ENCODE assay signal across 7 mouse cellular contexts in genomic region chr4:125029891-125030614, GRCm38 (mm10). TPM values are rescaled to one million over a fixed set of nuclear protein-coding genes. Genes with fewer than 3 reads are reported as not detected.
DNase-seq lines count a peak whose midpoint lies in the region; ATAC-seq and TF ChIP-seq lines count a peak whose summit lies in the region.

No protein-coding gene starts in this region.

- peak overlapping the region; percentile 98 for H3K4me3 ChIP-seq in embryonic facial prominence, embryonic 12.5 days
- peak overlapping the region; percentile 93 for H3K4me3 ChIP-seq in kidney, adult 2 months (ENCODE audit: insufficient read depth, low read depth, low read length)
- H3K4me3 ChIP-seq in limb, embryonic 12.5 days (replicated peaks): peak overlapping the region; percentile 88
- H3K4me3 ChIP-seq in midbrain, embryonic 15.5 days: peak overlapping the region; percentile 99
- peak overlapping the region; percentile 95 for H3K4me3 ChIP-seq in spleen, adult 2 months (ENCODE audit: extremely low read depth, insufficient read depth, insufficient read length)

- peak overlapping the region; percentile 81 for H3K4me2 ChIP-seq in embryonic facial prominence, embryonic 12.5 days (replicated peaks)
- H3K4me2 ChIP-seq in limb, embryonic 12.5 days: peak overlapping the region; percentile 96
- H3K4me2 ChIP-seq in midbrain, embryonic 15.5 days: peak overlapping the region; percentile 95

- H3K4me1 ChIP-seq in embryonic facial prominence, embryonic 12.5 days: peaks cover 10% of the 10 kb centered on the region
- H3K4me1 ChIP-seq in kidney, adult 2 months (ENCODE audit: control insufficient read depth, insufficient read depth, low read length): no peaks in the 10 kb centered on the region; the same call in 1 of the 2 replicates
- peaks cover 9% of the 10 kb centered on the region for H3K4me1 ChIP-seq in limb, embryonic 12.5 days (replicated peaks)
- peaks cover 26% of the 10 kb centered on the region for H3K4me1 ChIP-seq in midbrain, embryonic 15.5 days
- no peaks in the 10 kb centered on the region for H3K4me1 ChIP-seq in spleen, adult 2 months (ENCODE audit: control insufficient read depth, insufficient read depth, insufficient read length)

- ATAC-seq in embryonic facial prominence, embryonic 12.5 days (ENCODE audit: insufficient number of reproducible peaks, insufficient read depth, low FRiP score, low TSS enrichment): peak; percentile 94
- ATAC-seq in limb, embryonic 12.5 days (ENCODE audit: insufficient number of reproducible peaks, insufficient read depth, low FRiP score, low TSS enrichment, low read depth): peak; percentile 93
- peak; percentile 98 for ATAC-seq in midbrain, embryonic 15.5 days (replicated peaks)

- H3K27ac ChIP-seq in embryonic facial prominence, embryonic 12.5 days: 0 out of 2 replicates have a peak overlapping the region, but pooled peaks have one; percentile 46
- no peak overlapping the region for H3K27ac ChIP-seq in kidney, adult 2 months (ENCODE audit: insufficient read depth, low read depth, low read length)
- H3K27ac ChIP-seq in limb, embryonic 12.5 days: peak overlapping the region; percentile 69
- H3K27ac ChIP-seq in midbrain, embryonic 15.5 days: peak overlapping the region; percentile 80
- H3K27ac ChIP-seq in spleen, adult 2 months (ENCODE audit: insufficient read depth, low read length): peak overlapping the region; percentile 49; the same call in 1 of the 2 replicates

- H3K9ac ChIP-seq in embryonic facial prominence, embryonic 12.5 days: peak overlapping the region; percentile 90
- H3K9ac ChIP-seq in limb, embryonic 12.5 days (replicated peaks): peak overlapping the region; percentile 89
- peak overlapping the region; percentile 90 for H3K9ac ChIP-seq in midbrain, embryonic 15.5 days

- peak; percentile 95 for DNase-seq in adrenal gland, postnatal 25 days
- DNase-seq in heart, adult 18-20 months: peak; percentile 96
- DNase-seq in kidney, adult 2 months: peak; percentile 97
- DNase-seq in spleen, adult 2 months (ENCODE audit: low read depth in 1 of 2, low spot score in 2 of 2): peak; percentile 83 to 89

- no peaks in the 10 kb centered on the region for H3K27me3 ChIP-seq in embryonic facial prominence, embryonic 12.5 days
- no peaks in the 10 kb centered on the region for H3K27me3 ChIP-seq in kidney, adult 2 months (replicated peaks; ENCODE audit: control insufficient read depth, insufficient read depth, low read length)
- peaks cover 32% of the 10 kb centered on the region for H3K27me3 ChIP-seq in limb, embryonic 12.5 days
- no peaks in the 10 kb centered on the region for H3K27me3 ChIP-seq in midbrain, embryonic 15.5 days (replicated peaks)
- no peaks in the 10 kb centered on the region for H3K27me3 ChIP-seq in spleen, adult 2 months (ENCODE audit: control insufficient read depth, insufficient read depth, low read length)

- no peaks in the 10 kb centered on the region for H3K9me3 ChIP-seq in embryonic facial prominence, embryonic 12.5 days
- H3K9me3 ChIP-seq in limb, embryonic 12.5 days: no peaks in the 10 kb centered on the region
- no peaks in the 10 kb centered on the region for H3K9me3 ChIP-seq in midbrain, embryonic 15.5 days

- H3K36me3 ChIP-seq in embryonic facial prominence, embryonic 12.5 days: peaks cover 6% of the 10 kb centered on the region
- no peaks in the 10 kb centered on the region for H3K36me3 ChIP-seq in kidney, adult 2 months (ENCODE audit: control insufficient read depth, insufficient read depth, low read length)
- peaks cover 13% of the 10 kb centered on the region for H3K36me3 ChIP-seq in limb, embryonic 12.5 days
- H3K36me3 ChIP-seq in midbrain, embryonic 15.5 days (replicated peaks): peaks cover 8% of the 10 kb centered on the region; the same call in 1 of the 2 replicates
- peaks cover 4% of the 10 kb centered on the region; the same call in 1 of the 2 replicates for H3K36me3 ChIP-seq in spleen, adult 2 months (ENCODE audit: control insufficient read depth, insufficient read depth, low read length)

- under 1% methylated on average over 50 of the region's 50 CpGs for WGBS in embryonic facial prominence, embryonic 12.5 days
- under 1% methylated on average over 50 of the region's 50 CpGs for WGBS in kidney, adult 2 months
- 1% methylated on average over 50 of the region's 50 CpGs for WGBS in limb, embryonic 12.5 days
- WGBS in midbrain, embryonic 15.5 days: under 1% methylated on average over 50 of the region's 50 CpGs
- WGBS in spleen, adult 2 months: under 1% methylated on average over 50 of the region's 50 CpGs

- peak; percentile 77 for TF ChIP-seq POLR2A in kidney, adult 2 months (IDR thresholded peaks at IDR 0.05; ENCODE audit: low read depth, low read length)
- TF ChIP-seq POLR2A in spleen, adult 2 months (IDR thresholded peaks at IDR 0.05; ENCODE audit: low read depth, low read length): peak; percentile 72

- no peak for TF ChIP-seq CTCF in kidney, adult 2 months (conservative IDR thresholded peaks at IDR 0.05; ENCODE audit: insufficient read depth, insufficient read length, low read depth, low read length)
- TF ChIP-seq CTCF in spleen, adult 2 months (IDR thresholded peaks at IDR 0.05; ENCODE audit: extremely low read depth, insufficient read depth, insufficient read length, insufficient replicate concordance): no peak

RNA-seq across cellular contexts. Expression of gene Gnl2, which starts 13.7 kb away (rescaled TPM):
- 52.7 and 56.7 TPM in 2 replicates for total RNA-seq in adrenal gland, postnatal 25 days (2021)
- 101 and 105 TPM in 2 replicates for polyA plus RNA-seq in embryonic facial prominence, embryonic 12.5 days (2016; fragmentation: Nextera tagmentation; extraction: Ambion mirVana)
- total RNA-seq in heart, adult 18-20 months (2021): 10 to 100 TPM; 28.6 to 29.2 TPM
- 14.3 TPM in 2 replicates for polyA plus RNA-seq in kidney, adult 2 months (2012; rRNA removed)
- polyA plus RNA-seq in limb, embryonic 12.5 days (2016; fragmentation: Nextera tagmentation; extraction: Ambion mirVana): 93.5 and 95.2 TPM in 2 replicates
- polyA plus RNA-seq in midbrain, embryonic 15.5 days (2015; fragmentation: Nextera tagmentation; extraction: Ambion mirVana): 96.9 and 104 TPM in 2 replicates
- polyA plus RNA-seq in spleen, adult 2 months (2012; rRNA removed): 10.3 and 11.1 TPM in 2 replicates

RNA-seq across cellular contexts. Expression of gene Dnali1, which starts 35.5 kb away (rescaled TPM):
- total RNA-seq in adrenal gland, postnatal 25 days (2021): not detected in 2 replicates
- polyA plus RNA-seq in embryonic facial prominence, embryonic 12.5 days (2016; fragmentation: Nextera tagmentation; extraction: Ambion mirVana): 0.17 and 0.20 TPM in 2 replicates
- total RNA-seq in heart, adult 18-20 months (2021): under 1 TPM in 1 of 2 experiments, not detected in 1; 0.33 TPM
- polyA plus RNA-seq in kidney, adult 2 months (2012; rRNA removed): 0.44 and 0.48 TPM in 2 replicates
- not detected in 2 replicates for polyA plus RNA-seq in limb, embryonic 12.5 days (2016; fragmentation: Nextera tagmentation; extraction: Ambion mirVana)
- 1.3 and 1.5 TPM in 2 replicates for polyA plus RNA-seq in midbrain, embryonic 15.5 days (2015; fragmentation: Nextera tagmentation; extraction: Ambion mirVana)
- polyA plus RNA-seq in spleen, adult 2 months (2012; rRNA removed): not detected in 2 replicates

RNA-seq across cellular contexts. Expression of gene Snip1, which starts 36.4 kb away (rescaled TPM):
- 18.7 and 20.2 TPM in 2 replicates for total RNA-seq in adrenal gland, postnatal 25 days (2021)
- 37.6 and 40.6 TPM in 2 replicates for polyA plus RNA-seq in embryonic facial prominence, embryonic 12.5 days (2016; fragmentation: Nextera tagmentation; extraction: Ambion mirVana)
- 1 to 10 TPM; 7.1 to 7.7 TPM for total RNA-seq in heart, adult 18-20 months (2021)
- polyA plus RNA-seq in kidney, adult 2 months (2012; rRNA removed): 7.3 and 8.3 TPM in 2 replicates
- polyA plus RNA-seq in limb, embryonic 12.5 days (2016; fragmentation: Nextera tagmentation; extraction: Ambion mirVana): 39.6 and 40.9 TPM in 2 replicates
- polyA plus RNA-seq in midbrain, embryonic 15.5 days (2015; fragmentation: Nextera tagmentation; extraction: Ambion mirVana): 27.3 and 28.1 TPM in 2 replicates
- 7.2 and 9.1 TPM in 2 replicates for polyA plus RNA-seq in spleen, adult 2 months (2012; rRNA removed)

RNA-seq across cellular contexts. Expression of gene Rspo1, which starts 43.8 kb away (rescaled TPM):
- total RNA-seq in adrenal gland, postnatal 25 days (2021): 2.3 and 3.3 TPM in 2 replicates
- polyA plus RNA-seq in embryonic facial prominence, embryonic 12.5 days (2016; fragmentation: Nextera tagmentation; extraction: Ambion mirVana): 7.2 and 11.4 TPM in 2 replicates
- 1 to 10 TPM; 3.1 to 4.3 TPM for total RNA-seq in heart, adult 18-20 months (2021)
- 2.0 and 2.5 TPM in 2 replicates for polyA plus RNA-seq in kidney, adult 2 months (2012; rRNA removed)
- polyA plus RNA-seq in limb, embryonic 12.5 days (2016; fragmentation: Nextera tagmentation; extraction: Ambion mirVana): 1.7 and 3.5 TPM in 2 replicates
- 2.4 and 3.7 TPM in 2 replicates for polyA plus RNA-seq in midbrain, embryonic 15.5 days (2015; fragmentation: Nextera tagmentation; extraction: Ambion mirVana)
- polyA plus RNA-seq in spleen, adult 2 months (2012; rRNA removed): 6.2 and 7.2 TPM in 2 replicates

RNA-seq across cellular contexts. Expression of gene Meaf6, which starts 54.9 kb away (rescaled TPM):
- 34.2 and 36.9 TPM in 2 replicates for total RNA-seq in adrenal gland, postnatal 25 days (2021)
- 78.8 and 86.9 TPM in 2 replicates for polyA plus RNA-seq in embryonic facial prominence, embryonic 12.5 days (2016; fragmentation: Nextera tagmentation; extraction: Ambion mirVana)
- total RNA-seq in heart, adult 18-20 months (2021): 10 to 100 TPM; 18.3 to 23.4 TPM
- 10.8 and 17.5 TPM in 2 replicates for polyA plus RNA-seq in kidney, adult 2 months (2012; rRNA removed)
- polyA plus RNA-seq in limb, embryonic 12.5 days (2016; fragmentation: Nextera tagmentation; extraction: Ambion mirVana): 74.6 and 76.9 TPM in 2 replicates
- 152 and 168 TPM in 2 replicates for polyA plus RNA-seq in midbrain, embryonic 15.5 days (2015; fragmentation: Nextera tagmentation; extraction: Ambion mirVana)
- polyA plus RNA-seq in spleen, adult 2 months (2012; rRNA removed): 11.3 and 12.7 TPM in 2 replicates
